Mouse (Mus musculus) bone marrow, adult 2 months (tissue): ENCODE results near the gene Tmem178. TPM values are rescaled to one million over a fixed set of nuclear protein-coding genes. Genes with fewer than 3 reads are reported as not detected.

Source experiments
- H3K27ac ChIP-seq: fragments of 200-500 bp; 2 replicates; pipeline ENCODE4 v1.5.1; 2012; ENCODE audit warnings: low read depth, mild to moderate bottlenecking, control low read depth, inconsistent platforms, low read length; ENCODE audit not compliant: control insufficient read depth, poor library complexity, insufficient read depth
- H3K4me1 ChIP-seq: fragments of 200-500 bp; 2 replicates; pipeline ENCODE4 v1.6.1; 2011; ENCODE audit warnings: low read length; ENCODE audit not compliant: control insufficient read depth, insufficient read depth
- H3K4me3 ChIP-seq: fragments of 200-500 bp; replicated peaks from 2 replicates; pipeline ENCODE3; 2011; ENCODE audit warnings: mild to moderate bottlenecking, low read depth, low read length, control low read depth; ENCODE audit not compliant: control insufficient read depth
- CTCF ChIP-seq: fragments of 200-500 bp; IDR thresholded peaks from 2 replicates; pipeline ENCODE4 v1.5.1; 2011; ENCODE audit warnings: low read length, control low read depth; ENCODE audit not compliant: control insufficient read depth, insufficient read depth
- POLR2A ChIP-seq: fragments of 200-500 bp; IDR thresholded peaks from 2 replicates; pipeline ENCODE4 v1.6.1; 2011; ENCODE audit warnings: low read depth, mild to moderate bottlenecking, control low read depth, low read length, borderline replicate concordance; ENCODE audit not compliant: control insufficient read depth
- WGBS: fragments of 180-500 bp; shearing (Covaris S2); methylation state at CpG from one replicate; pipeline ENCODE4 v1.1.7; 2018; 5-methylcytosine and 5-hydroxymethylcytosine counted together
- polyA plus RNA-seq: library from polyadenylated mRNA; stranded (reverse); fragments of >200 nt; gene quantifications from 2 replicates; pipeline ENCODE4 v1.2.4, GENCODE M21; 2011; ENCODE audit warnings: low replicate concordance; ENCODE audit not compliant: missing spikeins, insufficient read depth, insufficient read length

The Tmem178 gene
- polyA plus RNA-seq, 1 experiment: 3.0 TPM

- 74% methylated on average over 7 of the region's 7 CpGs for WGBS
- no peak overlapping the region for H3K27ac ChIP-seq
- TF ChIP-seq POLR2A (no peak), CTCF (no peak)
These were observed 5.0 kb downstream of the Tmem178 start for GRCm38 (mm10) chr17:80949382-80949781.

GRCm38 (mm10) chr17:80949895-80950294, 5.5 kb downstream of the Tmem178 start:
- H3K4me3 ChIP-seq: no peak overlapping the region
- no peaks in the 10 kb centered on the region for H3K4me1 ChIP-seq
- WGBS: 79% methylated on average over 10 of the region's 10 CpGs
- no peak overlapping the region for H3K27ac ChIP-seq
- TF ChIP-seq CTCF: no peak
- no peak for TF ChIP-seq POLR2A

More at GRCm38 (mm10) chr17:80949382-80949781, 5.0 kb downstream of the Tmem178 start:
- Histone ChIP-seq H3K4me3 (no peak overlapping the region), H3K4me1 (no peaks in the 10 kb centered on the region)

GRCm38 (mm10) chr17:80952305-80952704, 7.9 kb downstream of the Tmem178 start:
- WGBS: 69% methylated on average over 7 of the region's 7 CpGs

GRCm38 (mm10) chr17:80955415-80955814, 11.0 kb downstream of the Tmem178 start:
- Histone ChIP-seq H3K4me1 (no peaks in the 10 kb centered on the region), H3K4me3 (no peak overlapping the region), H3K27ac (no peak overlapping the region)
- WGBS: 59% methylated on average over 7 of the region's 7 CpGs
- TF ChIP-seq CTCF: no peak
- TF ChIP-seq POLR2A: no peak

More at GRCm38 (mm10) chr17:80952305-80952704, 7.9 kb downstream of the Tmem178 start:
- no peak for TF ChIP-seq POLR2A
- no peak for TF ChIP-seq CTCF
- Histone ChIP-seq H3K4me1 (no peaks in the 10 kb centered on the region), H3K27ac (no peak overlapping the region), H3K4me3 (no peak overlapping the region)

GRCm38 (mm10) chr17:80955998-80956811, 11.8 kb downstream of the Tmem178 start:
- no peak overlapping the region for H3K27ac ChIP-seq
- TF ChIP-seq POLR2A: no peak
- TF ChIP-seq CTCF: no peak
- no peaks in the 10 kb centered on the region for H3K4me1 ChIP-seq
- H3K4me3 ChIP-seq: no peak overlapping the region
- WGBS: 68% methylated on average over 10 of the region's 10 CpGs

- no peak overlapping the region for H3K4me3 ChIP-seq
- no peak overlapping the region for H3K27ac ChIP-seq
- no peaks in the 10 kb centered on the region for H3K4me1 ChIP-seq
- WGBS: 86% methylated on average over 6 of the region's 6 CpGs
- TF ChIP-seq CTCF: no peak
- TF ChIP-seq POLR2A: no peak
These were observed 13.9 kb downstream of the Tmem178 start for GRCm38 (mm10) chr17:80958332-80958731.

GRCm38 (mm10) chr17:80959840-80960239, 15.4 kb downstream of the Tmem178 start:
- Histone ChIP-seq H3K4me1 (no peaks in the 10 kb centered on the region), H3K4me3 (no peak overlapping the region), H3K27ac (no peak overlapping the region)
- TF ChIP-seq POLR2A: no peak
- 74% methylated on average over 2 of the region's 2 CpGs for WGBS

- Histone ChIP-seq H3K4me1 (no peaks in the 10 kb centered on the region), H3K27ac (no peak overlapping the region), H3K4me3 (no peak overlapping the region)
- TF ChIP-seq CTCF: no peak
- TF ChIP-seq POLR2A: no peak
- WGBS: 78% methylated on average over 7 of the region's 7 CpGs
These were observed 23.0 kb downstream of the Tmem178 start for GRCm38 (mm10) chr17:80967475-80967874.

GRCm38 (mm10) chr17:80969643-80970619, 25.5 kb downstream of the Tmem178 start:
- Histone ChIP-seq H3K4me1 (no peaks in the 10 kb centered on the region), H3K4me3 (no peak overlapping the region), H3K27ac (no peak overlapping the region)
- no peak for TF ChIP-seq POLR2A
- TF ChIP-seq CTCF: no peak
- WGBS: 73% methylated on average over 18 of the region's 18 CpGs
